Mouse (Mus musculus): ENCODE results near the gene Aadac. TPM values are rescaled to one million over a fixed set of nuclear protein-coding genes. Genes with fewer than 3 reads are reported as not detected.

Aadac gene
- not detected in 2 replicates for polyA plus RNA-seq (2016; fragmentation: Nextera tagmentation; extraction: Ambion mirVana)

- Histone ChIP-seq H3K9me3 (replicated peaks) (no peaks in the 10 kb centered on the region), H3K36me3 (no peaks in the 10 kb centered on the region), H3K27me3 (ENCODE audit: low read depth, poor library complexity, severe bottlenecking) (no peaks in the 10 kb centered on the region), H3K4me1 (no peaks in the 10 kb centered on the region), H3K4me3 (no peak within 1 kb of the TSS), H3K27ac (no peak within 1 kb of the TSS)
- WGBS: 81% methylated on average over 1 of the region's 1 CpGs
- DNase-seq (ENCODE audit: low spot score): no peak
Measured at GRCm38 (mm10) chr3:60025417-60025816, at the start of gene Aadac. TSS of gene Aadac (plus strand) at chr3:60025717.

- Histone ChIP-seq H3K27ac (no peak overlapping the region), H3K27me3 (ENCODE audit: low read depth, poor library complexity, severe bottlenecking) (no peaks in the 10 kb centered on the region), H3K9me3 (replicated peaks) (no peaks in the 10 kb centered on the region), H3K4me3 (no peak overlapping the region), H3K4me1 (no peaks in the 10 kb centered on the region), H3K36me3 (no peaks in the 10 kb centered on the region)
- DNase-seq (ENCODE audit: low spot score): no peak
Measured at GRCm38 (mm10) chr3:60003622-60004021, 21.9 kb upstream of the Aadac start.

GRCm38 (mm10) chr3:60006443-60006842 lies 19.1 kb upstream of the Aadac start, which contains the start of gene Aadacl2:
TSS of gene Aadacl2 (plus strand) at chr3:60006743.
- no peaks in the 10 kb centered on the region for H3K27me3 ChIP-seq (ENCODE audit: low read depth, poor library complexity, severe bottlenecking)
- H3K4me1 ChIP-seq: no peaks in the 10 kb centered on the region
- no peak within 1 kb of the TSS for H3K27ac ChIP-seq
- no peaks in the 10 kb centered on the region for H3K36me3 ChIP-seq
- H3K9me3 ChIP-seq (replicated peaks): no peaks in the 10 kb centered on the region
- WGBS: 78% methylated on average over 1 of the region's 1 CpGs
- H3K4me3 ChIP-seq: no peak within 1 kb of the TSS
- no peak for DNase-seq (ENCODE audit: low spot score)

GRCm38 (mm10) chr3:60031511-60031910 lies 6.0 kb downstream of the Aadac start:
- Histone ChIP-seq H3K36me3 (no peaks in the 10 kb centered on the region), H3K9me3 (replicated peaks) (no peaks in the 10 kb centered on the region), H3K4me1 (no peaks in the 10 kb centered on the region), H3K27me3 (ENCODE audit: low read depth, poor library complexity, severe bottlenecking) (no peaks in the 10 kb centered on the region), H3K4me3 (no peak overlapping the region), H3K27ac (no peak overlapping the region)
- WGBS: 92% methylated on average over 4 of the region's 4 CpGs
- no peak for DNase-seq (ENCODE audit: low spot score)

- Histone ChIP-seq H3K9me3 (replicated peaks) (no peaks in the 10 kb centered on the region), H3K36me3 (no peaks in the 10 kb centered on the region), H3K27ac (no peak overlapping the region), H3K27me3 (ENCODE audit: low read depth, poor library complexity, severe bottlenecking) (no peaks in the 10 kb centered on the region), H3K4me1 (no peaks in the 10 kb centered on the region), H3K4me3 (no peak overlapping the region)
- WGBS: 82% methylated on average over 3 of the region's 3 CpGs
- no peak for DNase-seq (ENCODE audit: low spot score)
Measured at GRCm38 (mm10) chr3:60046221-60046913, 20.9 kb downstream of the Aadac start.

GRCm38 (mm10) chr3:60053231-60053927 lies 27.9 kb downstream of the Aadac start:
- H3K27me3 ChIP-seq (ENCODE audit: low read depth, poor library complexity, severe bottlenecking): no peaks in the 10 kb centered on the region
- no peaks in the 10 kb centered on the region for H3K9me3 ChIP-seq (replicated peaks)
- H3K4me1 ChIP-seq: no peaks in the 10 kb centered on the region
- DNase-seq (ENCODE audit: low spot score): no peak
- H3K27ac ChIP-seq: no peak overlapping the region
- WGBS: 84% methylated on average over 3 of the region's 3 CpGs
- no peak overlapping the region for H3K4me3 ChIP-seq
- no peaks in the 10 kb centered on the region for H3K36me3 ChIP-seq

- Histone ChIP-seq H3K9me3 (replicated peaks) (no peaks in the 10 kb centered on the region), H3K27ac (no peak overlapping the region), H3K36me3 (no peaks in the 10 kb centered on the region), H3K4me1 (no peaks in the 10 kb centered on the region), H3K4me3 (no peak overlapping the region), H3K27me3 (ENCODE audit: low read depth, poor library complexity, severe bottlenecking) (no peaks in the 10 kb centered on the region)
- 97% methylated on average over 2 of the region's 2 CpGs for WGBS
- no peak for DNase-seq (ENCODE audit: low spot score)
Measured at GRCm38 (mm10) chr3:60053931-60054330, 28.4 kb downstream of the Aadac start.

- Histone ChIP-seq H3K4me1 (no peaks in the 10 kb centered on the region), H3K4me3 (no peak overlapping the region), H3K9me3 (replicated peaks) (no peaks in the 10 kb centered on the region), H3K27me3 (ENCODE audit: low read depth, poor library complexity, severe bottlenecking) (no peaks in the 10 kb centered on the region), H3K36me3 (no peaks in the 10 kb centered on the region), H3K27ac (no peak overlapping the region)
- DNase-seq (ENCODE audit: low spot score): no peak
- WGBS: 33% methylated on average over 3 of the region's 3 CpGs
Measured at GRCm38 (mm10) chr3:60056451-60056850, 30.9 kb downstream of the Aadac start.

- Histone ChIP-seq H3K9me3 (replicated peaks) (no peaks in the 10 kb centered on the region), H3K4me3 (no peak overlapping the region), H3K36me3 (no peaks in the 10 kb centered on the region), H3K27me3 (ENCODE audit: low read depth, poor library complexity, severe bottlenecking) (no peaks in the 10 kb centered on the region), H3K4me1 (no peaks in the 10 kb centered on the region), H3K27ac (no peak overlapping the region)
- 94% methylated on average over 2 of the region's 2 CpGs for WGBS
- DNase-seq (ENCODE audit: low spot score): no peak
Measured at GRCm38 (mm10) chr3:60057070-60057808, 31.7 kb downstream of the Aadac start.

GRCm38 (mm10) chr3:60057809-60058082 lies 32.2 kb downstream of the Aadac start:
- Histone ChIP-seq H3K27me3 (ENCODE audit: low read depth, poor library complexity, severe bottlenecking) (no peaks in the 10 kb centered on the region), H3K9me3 (replicated peaks) (no peaks in the 10 kb centered on the region), H3K27ac (no peak overlapping the region), H3K4me3 (no peak overlapping the region), H3K36me3 (no peaks in the 10 kb centered on the region), H3K4me1 (no peaks in the 10 kb centered on the region)
- 75% methylated on average over 1 of the region's 1 CpGs for WGBS
- DNase-seq (ENCODE audit: low spot score): no peak

- DNase-seq (ENCODE audit: low spot score): no peak
- Histone ChIP-seq H3K27ac (no peak overlapping the region), H3K36me3 (no peaks in the 10 kb centered on the region), H3K4me3 (no peak overlapping the region), H3K27me3 (ENCODE audit: low read depth, poor library complexity, severe bottlenecking) (no peaks in the 10 kb centered on the region), H3K4me1 (no peaks in the 10 kb centered on the region), H3K9me3 (replicated peaks) (no peaks in the 10 kb centered on the region)
- WGBS: 97% methylated on average over 1 of the region's 1 CpGs
Measured at GRCm38 (mm10) chr3:60078883-60079415, 53.4 kb downstream of the Aadac start.

- Histone ChIP-seq H3K9me3 (replicated peaks) (no peaks in the 10 kb centered on the region), H3K36me3 (no peaks in the 10 kb centered on the region), H3K27me3 (ENCODE audit: low read depth, poor library complexity, severe bottlenecking) (no peaks in the 10 kb centered on the region), H3K27ac (no peak overlapping the region), H3K4me1 (no peaks in the 10 kb centered on the region), H3K4me3 (no peak overlapping the region)
- DNase-seq (ENCODE audit: low spot score): no peak
- whole genome bisulfite sequencing: 81% methylated on average over 4 of the region's 4 CpGs
Measured at GRCm38 (mm10) chr3:60080572-60080971, 55.1 kb downstream of the Aadac start.

- no peak for DNase-seq (ENCODE audit: low spot score)
- Histone ChIP-seq H3K9me3 (replicated peaks) (no peaks in the 10 kb centered on the region), H3K27me3 (ENCODE audit: low read depth, poor library complexity, severe bottlenecking) (no peaks in the 10 kb centered on the region), H3K36me3 (no peaks in the 10 kb centered on the region), H3K4me1 (no peaks in the 10 kb centered on the region), H3K27ac (no peak within 1 kb of the TSS), H3K4me3 (no peak within 1 kb of the TSS)
- WGBS: 81% methylated on average over 4 of the region's 4 CpGs
Measured at GRCm38 (mm10) chr3:60081648-60082047, 56.1 kb downstream of the Aadac start, which contains the start of gene Sucnr1. TSS of gene Sucnr1 (plus strand) at chr3:60081869.
